Comparison of ENCODE assay signal across 8 mouse cellular contexts in the genomic region with DNA sequence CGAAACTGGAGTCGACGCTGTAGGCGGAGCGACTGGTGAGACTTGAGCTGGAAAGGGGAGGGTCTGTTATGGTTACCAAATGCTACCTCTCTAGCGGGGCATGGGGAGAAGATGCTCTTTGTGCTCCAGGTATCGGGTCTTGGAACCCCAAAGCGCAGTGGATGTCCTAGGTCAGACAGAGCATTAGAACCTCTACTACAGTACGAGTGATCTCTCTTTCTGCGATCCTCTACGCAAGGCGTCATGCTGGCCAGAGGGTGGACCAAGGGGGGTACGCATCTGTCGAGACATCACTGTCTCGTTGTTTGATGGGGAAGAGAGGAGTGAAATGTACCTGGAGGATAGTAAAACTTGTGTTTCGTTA. TPM values are rescaled to one million over a fixed set of nuclear protein-coding genes. Genes with fewer than 3 reads are reported as not detected.
A peak's percentile ranks its signal among the peaks of the same experiment; 100 is the strongest.
DNase-seq lines count a peak whose midpoint lies in the region; ATAC-seq and TF ChIP-seq lines count a peak whose summit lies in the region.

No protein-coding gene starts in this region.

- 1% methylated on average over 16 of the region's 16 CpGs for WGBS in heart, embryonic 14.5 days
- WGBS in hindbrain, embryonic 14.5 days, result under 1% methylated on average over 16 of the region's 16 CpGs
- WGBS in midbrain, embryonic 11.5 days, result under 1% methylated on average over 16 of the region's 16 CpGs

- TF ChIP-seq CTCF in Patski (IDR thresholded peaks at IDR 0.05), result no peak

- no peaks in the 10 kb centered on the region for H3K27me3 ChIP-seq in heart, embryonic 14.5 days (ENCODE audit: control insufficient read depth, insufficient read depth, low read length)
- no peaks in the 10 kb centered on the region for H3K27me3 ChIP-seq in Patski
- H3K27me3 ChIP-seq in hindbrain, embryonic 14.5 days (ENCODE audit: control insufficient read depth, insufficient read depth, low read length), result no peaks in the 10 kb centered on the region
- H3K27me3 ChIP-seq in midbrain, embryonic 11.5 days (ENCODE audit: control insufficient read depth, insufficient read depth, low read length), result no peaks in the 10 kb centered on the region

- peaks cover 44% of the 10 kb centered on the region for H3K36me3 ChIP-seq in heart, embryonic 14.5 days (ENCODE audit: control insufficient read depth, insufficient read depth, low read length)
- H3K36me3 ChIP-seq in hindbrain, embryonic 14.5 days (replicated peaks; ENCODE audit: control insufficient read depth, insufficient read depth), result peaks cover 39% of the 10 kb centered on the region
- peaks cover 4% of the 10 kb centered on the region; the same call in 1 of the 2 replicates for H3K36me3 ChIP-seq in midbrain, embryonic 11.5 days (ENCODE audit: control insufficient read depth, insufficient read depth, low read length)

- POLR2A ChIA-PET in Patski (lab: Charles Lee), result no interaction called here

- CTCF ChIA-PET in Patski (lab: Charles Lee), result interaction anchor here (1.5 kb wide), 1 partner anchor 73 kb away, joined by 4 read pairs; no protein-coding TSS in a partner anchor

- no peak for DNase-seq in heart, adult 8-10 months (ENCODE audit: low spot score)
- DNase-seq in Patski (ENCODE audit: low read depth, low spot score), result no peak
- no peak for DNase-seq in hindbrain, embryonic 14.5 days (ENCODE audit: low spot score)
- DNase-seq in midbrain, embryonic 11.5 days (ENCODE audit: low spot score, missing footprints), result no peak
- no peak for DNase-seq in right cerebral cortex, adult 18-20 months
- no peak for DNase-seq in natural killer cell, adult 2 months (ENCODE audit: low spot score in 2 of 2)
- DNase-seq in right cerebral cortex, postnatal 25 days, result no peak

- H3K27ac ChIP-seq in heart, embryonic 14.5 days (replicated peaks in 1 of 2; ENCODE audit: control insufficient read depth in 1 of 2, insufficient read depth in 1 of 2, low read depth in 2 of 2, low read length in 2 of 2), result no peak overlapping the region; a peak in 1 of 4 replicates
- peak overlapping the region; percentile 34 for H3K27ac ChIP-seq in hindbrain, embryonic 14.5 days
- no peak overlapping the region for H3K27ac ChIP-seq in midbrain, embryonic 11.5 days (ENCODE audit: low read depth, low read length)

- peak overlapping the region; percentile 90 for H3K9ac ChIP-seq in heart, embryonic 14.5 days (ENCODE audit: low read length)
- H3K9ac ChIP-seq in hindbrain, embryonic 14.5 days, result peak overlapping the region; percentile 77
- peak overlapping the region; percentile 84 for H3K9ac ChIP-seq in midbrain, embryonic 11.5 days (ENCODE audit: low read length)

- H3K4me2 ChIP-seq in heart, embryonic 14.5 days (ENCODE audit: low read length), result peak overlapping the region; percentile 95
- peak overlapping the region; percentile 90 for H3K4me2 ChIP-seq in hindbrain, embryonic 14.5 days (replicated peaks)
- peak overlapping the region; percentile 67 for H3K4me2 ChIP-seq in midbrain, embryonic 11.5 days

- no peaks in the 10 kb centered on the region for H3K9me3 ChIP-seq in heart, embryonic 14.5 days (ENCODE audit: control insufficient read depth, low read length)
- H3K9me3 ChIP-seq in hindbrain, embryonic 14.5 days (ENCODE audit: control insufficient read depth, low read length), result no peaks in the 10 kb centered on the region
- H3K9me3 ChIP-seq in midbrain, embryonic 11.5 days (ENCODE audit: control insufficient read depth, low read length), result no peaks in the 10 kb centered on the region

- H3K4me1 ChIP-seq in heart, embryonic 14.5 days (ENCODE audit: control insufficient read depth in 2 of 2, insufficient read depth in 2 of 2, low read length in 2 of 2), result peaks cover 3 to 18% of the 10 kb centered on the region in 2 experiments
- peaks cover 23% of the 10 kb centered on the region for H3K4me1 ChIP-seq in hindbrain, embryonic 14.5 days (replicated peaks; ENCODE audit: control insufficient read depth, insufficient read depth, low read length)
- peaks cover 16% of the 10 kb centered on the region for H3K4me1 ChIP-seq in midbrain, embryonic 11.5 days (ENCODE audit: control insufficient read depth, insufficient read depth, low read length)

- 0 out of 2 replicates have a peak, but pooled peaks have one; percentile 10 for ATAC-seq in heart, embryonic 14.5 days (ENCODE audit: insufficient number of reproducible peaks, insufficient read depth, low FRiP score, low read depth)
- ATAC-seq in Patski, result peak; percentile 33
- 0 out of 2 replicates have a peak, but pooled peaks have one; percentile 4 for ATAC-seq in hindbrain, embryonic 14.5 days (ENCODE audit: low FRiP score)
- ATAC-seq in midbrain, embryonic 11.5 days (ENCODE audit: low FRiP score), result peak; percentile 74

- H3K4me3 ChIP-seq in heart, embryonic 14.5 days (ENCODE audit: control insufficient read depth in 1 of 2, insufficient read depth in 1 of 2, low read depth in 1 of 2, low read length in 2 of 2), result peak overlapping the region; percentile 87 to 98
- peak overlapping the region; percentile 77 for H3K4me3 ChIP-seq in hindbrain, embryonic 14.5 days (replicated peaks; ENCODE audit: low read length)
- H3K4me3 ChIP-seq in midbrain, embryonic 11.5 days (ENCODE audit: low read depth, low read length), result peak overlapping the region; percentile 82

- in situ Hi-C loops in Patski (cut with MboI; ENCODE audit: low pct_unique_long_range_greater_than_20kb), result loop anchor here (25.0 kb wide), 1 partner anchor 529 kb away; a partner anchor contains a TSS

RNA-seq across cellular contexts. Expression of a gene that starts 0.5 kb away (rescaled TPM):
- polyA plus RNA-seq in heart, embryonic 14.5 days (2014; fragmentation: Nextera tagmentation; extraction: Ambion mirVana), result 8.2 and 9.6 TPM in 2 replicates
- 10 to 100 TPM in 1 of 4 experiments, 1 to 10 TPM in 3; 6.8 to 14.7 (median 8.2) TPM for total RNA-seq in heart, adult 8-10 months (2022)
- polyA plus RNA-seq in Patski (2021), result 20.9 TPM
- polyA plus RNA-seq in hindbrain, embryonic 14.5 days (2014; fragmentation: Nextera tagmentation; extraction: Ambion mirVana), result 16.7 and 17.2 TPM in 2 replicates
- 16.1 and 18.4 TPM in 2 replicates for polyA plus RNA-seq in midbrain, embryonic 11.5 days (2014; fragmentation: Nextera tagmentation; extraction: Ambion mirVana)

RNA-seq across cellular contexts. Expression of a gene that starts 0.6 kb away (rescaled TPM):
- polyA plus RNA-seq in heart, embryonic 14.5 days (2014; fragmentation: Nextera tagmentation; extraction: Ambion mirVana), result 20.1 and 22.9 TPM in 2 replicates
- 10 to 100 TPM; 14.7 to 21.3 (median 16.2) TPM for total RNA-seq in heart, adult 8-10 months (2022)
- 46.3 TPM for polyA plus RNA-seq in Patski (2021)
- polyA plus RNA-seq in hindbrain, embryonic 14.5 days (2014; fragmentation: Nextera tagmentation; extraction: Ambion mirVana), result 40.5 and 41.8 TPM in 2 replicates
- 58.3 and 61.5 TPM in 2 replicates for polyA plus RNA-seq in midbrain, embryonic 11.5 days (2014; fragmentation: Nextera tagmentation; extraction: Ambion mirVana)

RNA-seq across cellular contexts. Expression of a gene that starts 21.9 kb away (rescaled TPM):
- polyA plus RNA-seq in heart, embryonic 14.5 days (2014; fragmentation: Nextera tagmentation; extraction: Ambion mirVana), result 1.0 and 2.1 TPM in 2 replicates
- total RNA-seq in heart, adult 8-10 months (2022), result not detected
- polyA plus RNA-seq in Patski (2021), result 0.53 TPM
- polyA plus RNA-seq in hindbrain, embryonic 14.5 days (2014; fragmentation: Nextera tagmentation; extraction: Ambion mirVana), result not detected in 2 replicates
- polyA plus RNA-seq in midbrain, embryonic 11.5 days (2014; fragmentation: Nextera tagmentation; extraction: Ambion mirVana), result 0.46 TPM in 1 of 2 replicates, not detected in the other

RNA-seq across cellular contexts. Expression of a gene that starts 34.0 kb away (rescaled TPM):
- 48.5 and 51.5 TPM in 2 replicates for polyA plus RNA-seq in heart, embryonic 14.5 days (2014; fragmentation: Nextera tagmentation; extraction: Ambion mirVana)
- total RNA-seq in heart, adult 8-10 months (2022), result 10 to 100 TPM; 11.0 to 28.2 (median 14.6) TPM
- polyA plus RNA-seq in Patski (2021), result 1.6 TPM
- 2.9 and 4.6 TPM in 2 replicates for polyA plus RNA-seq in hindbrain, embryonic 14.5 days (2014; fragmentation: Nextera tagmentation; extraction: Ambion mirVana)
- 0.27 and 0.59 TPM in 2 replicates for polyA plus RNA-seq in midbrain, embryonic 11.5 days (2014; fragmentation: Nextera tagmentation; extraction: Ambion mirVana)

RNA-seq across cellular contexts. Expression of a gene that starts 40.8 kb away (rescaled TPM):
- polyA plus RNA-seq in heart, embryonic 14.5 days (2014; fragmentation: Nextera tagmentation; extraction: Ambion mirVana), result 0.84 and 0.93 TPM in 2 replicates
- 1 to 10 TPM; 2.3 to 3.1 (median 3.0) TPM for total RNA-seq in heart, adult 8-10 months (2022)
- polyA plus RNA-seq in Patski (2021), result 0.06 TPM
- polyA plus RNA-seq in hindbrain, embryonic 14.5 days (2014; fragmentation: Nextera tagmentation; extraction: Ambion mirVana), result 1.5 and 1.6 TPM in 2 replicates
- polyA plus RNA-seq in midbrain, embryonic 11.5 days (2014; fragmentation: Nextera tagmentation; extraction: Ambion mirVana), result 0.23 and 0.25 TPM in 2 replicates

Comparison
In these comparisons a context has a peak if more than half of its experiments do, and no peak if none do; other contexts are left out.
1. ATAC-seq: peak in every context shown above with its lines; median percentile 74 in midbrain, embryonic 11.5 days; 33 in Patski; 10 in heart, embryonic 14.5 days; 4 in hindbrain, embryonic 14.5 days.